In genomic region chr4:45253839-45254601, GRCm38 (mm10) we compare ENCODE assay signal across 8 mouse cellular contexts. TPM values are rescaled to one million over a fixed set of nuclear protein-coding genes. Genes with fewer than 3 reads are reported as not detected.
DNase-seq lines count a peak whose midpoint lies in the region; ATAC-seq lines count a peak whose summit lies in the region.
"Had no signal": no experiment of that assay in that cellular context is flagged by ENCODE, and none has a peak within 500 bp of the region (broad histone marks: within the 10 kb centered on the region; RNA-seq: fewer than 3 reads in every experiment).

No protein-coding gene starts in this region.

- no peaks in the 10 kb centered on the region for H3K9me3 ChIP-seq in neural tube, embryonic 14.5 days (ENCODE audit: control insufficient read depth, low read length)
- H3K9me3 ChIP-seq: limb, embryonic 10.5 days had no signal

- no peaks in the 10 kb centered on the region for H3K36me3 ChIP-seq in neural tube, embryonic 14.5 days (ENCODE audit: control insufficient read depth, insufficient read depth, low read length)
- H3K36me3 ChIP-seq: limb, embryonic 10.5 days had no signal

- no peak overlapping the region for H3K4me3 ChIP-seq in neural tube, embryonic 14.5 days (ENCODE audit: low read depth, low read length)
- H3K4me3 ChIP-seq: limb, embryonic 10.5 days had no signal

- no peak overlapping the region for H3K4me2 ChIP-seq in neural tube, embryonic 14.5 days (ENCODE audit: low read depth, low read length)

- H3K27ac ChIP-seq in neural tube, embryonic 14.5 days (ENCODE audit: low read depth, low read length): no peak overlapping the region
- H3K27ac ChIP-seq: limb, embryonic 10.5 days had no signal

- 41% methylated on average over 11 of the region's 11 CpGs for WGBS in neural tube, embryonic 14.5 days

- peak; percentile 63; the same call in 1 of the 2 replicates for ATAC-seq in neural tube, embryonic 14.5 days (ENCODE audit: low read depth)
- no peak for ATAC-seq in erythroid progenitor cell, adult 5-6 weeks (replicated peaks; ENCODE audit: low FRiP score, poor library complexity, severe bottlenecking)

- peak; percentile 10 for DNase-seq in layer of hippocampus, adult 11-12 months (ENCODE audit: low spot score)
- no peak for DNase-seq in layer of hippocampus, postnatal 25 days (ENCODE audit: extremely low spot score in 1 of 2, low spot score in 1 of 2)
- peak; percentile 39 for DNase-seq in brain, embryonic 18.5 days (ENCODE audit: low read depth, low spot score)
- peak; percentile 26 to 31 for DNase-seq in frontal cortex, postnatal 10 days (ENCODE audit: low spot score in 2 of 2)
- no peak for DNase-seq in gastrocnemius, postnatal 10 days

- no peaks in the 10 kb centered on the region for H3K27me3 ChIP-seq in neural tube, embryonic 14.5 days (ENCODE audit: control insufficient read depth, insufficient read depth, low read length)

- no peak overlapping the region for H3K9ac ChIP-seq in neural tube, embryonic 14.5 days (replicated peaks; ENCODE audit: low read depth, low read length)

- H3K4me1 ChIP-seq in neural tube, embryonic 14.5 days (ENCODE audit: control insufficient read depth, insufficient read depth, low read length): peaks cover 7% of the 10 kb centered on the region; the same call in 1 of the 2 replicates

RNA-seq across cellular contexts. Expression of gene Trmt10b, which starts 42.9 kb away (rescaled TPM):
- 10 to 100 TPM; 16.1 to 18.0 TPM for total RNA-seq in layer of hippocampus, postnatal 25 days (2021)
- 27.0 and 27.5 TPM in 2 replicates for polyA plus RNA-seq in neural tube, embryonic 14.5 days (2014; fragmentation: Nextera tagmentation; extraction: Ambion mirVana)
- 11.7 TPM in 1 of 2 replicates, not detected in the other for total RNA-seq in erythroid progenitor cell, adult 5-6 weeks (2015; ENCODE audit: low replicate concordance)
- 0.23 and 3.3 TPM in 2 replicates for total RNA-seq in erythroid progenitor cell, adult 5-6 weeks (2017; ENCODE audit: low replicate concordance)
- 1 to 10 TPM; 4.0 to 6.2 TPM for total RNA-seq in gastrocnemius, postnatal 10 days (2021)

Comparison
In these comparisons a context has a peak if more than half of its experiments do, and no peak if none do; other contexts are left out.
1. DNase-seq: peak in layer of hippocampus, adult 11-12 months (single experiment), brain, embryonic 18.5 days (single experiment) and frontal cortex, postnatal 10 days (2 of 2); none in layer of hippocampus, postnatal 25 days (0 of 2) and gastrocnemius, postnatal 10 days (single experiment).